Mouse (Mus musculus) adrenal gland, postnatal 25 days (tissue): ENCODE measurements around the gene Sval2. TPM values are rescaled to one million over a fixed set of nuclear protein-coding genes. Genes with fewer than 3 reads are reported as not detected.

ENCODE experiments used
- DNase-seq: peaks from one replicate; pipeline ENCODE4 v3.0.0; 2021; ENCODE audit warnings: mixed read lengths
- long read RNA-seq: library from polyadenylated mRNA; stranded (forward); transcript quantifications from one replicate; pipeline ENCODE4 v2.0.0, GENCODE M21; 2021
- total RNA-seq: library from RNA; stranded (reverse); gene quantifications from 2 replicates; pipeline ENCODE4 v1.2.3, GENCODE M21; 2021

Gene Sval2
- total RNA-seq: not detected in 2 replicates
- long read RNA-seq: 0 reads

GRCm38 (mm10) chr6:41852689-41853088, at the start of gene Sval2:
TSS of gene Sval2 (plus strand) at chr6:41852989.
- no peak for DNase-seq

- DNase-seq: no peak
These were observed 28.7 kb upstream of the Sval2 start for GRCm38 (mm10) chr6:41824086-41824485.

GRCm38 (mm10) chr6:41829516-41829915, 23.3 kb upstream of the Sval2 start:
- no peak for DNase-seq

GRCm38 (mm10) chr6:41847235-41847634, 5.6 kb upstream of the Sval2 start, which contains the start of gene Pip:
TSS of gene Pip (plus strand) at chr6:41847535.
- DNase-seq: no peak

- DNase-seq: no peak
These were observed 11.2 kb downstream of the Sval2 start for GRCm38 (mm10) chr6:41864038-41864437.

- DNase-seq: no peak
These were observed 58.8 kb downstream of the Sval2 start for GRCm38 (mm10) chr6:41911625-41912024.

Other genes with a start within 250 kb of the Sval2 start
- gene Ephb6, start 247.5 kb upstream of the Sval2 start, total RNA-seq: 24.7 and 30.3 TPM in 2 replicates
- not detected in 2 replicates for gene Trpv6, start 216.6 kb upstream of the Sval2 start, total RNA-seq
- gene Trpv5, start 172.2 kb upstream of the Sval2 start, total RNA-seq: not detected in 2 replicates
- gene Llcfc1, start 168.6 kb upstream of the Sval2 start, total RNA-seq: not detected in 2 replicates
- gene Kel, start 148.7 kb upstream of the Sval2 start, total RNA-seq: not detected in 2 replicates
- gene Olfr459, start 77.8 kb upstream of the Sval2 start, total RNA-seq: not detected in 2 replicates
- not detected in 2 replicates for gene Pip, start 5.5 kb upstream of the Sval2 start, total RNA-seq
- gene Sval1, start 98.6 kb downstream of the Sval2 start, total RNA-seq: not detected in 2 replicates
- gene Sval3, start 115.2 kb downstream of the Sval2 start, total RNA-seq: not detected in 2 replicates
- not detected in 2 replicates for gene Sva, start 185.4 kb downstream of the Sval2 start, total RNA-seq